Mouse (Mus musculus) liver, embryonic 16.5 days (tissue): ENCODE results near the gene Rab17. TPM values are rescaled to one million over a fixed set of nuclear protein-coding genes. Genes with fewer than 3 reads are reported as not detected.

Experiments used
- ATAC-seq: fragments of 200-750 bp; cut with Nextera tagmentation; 2 replicates; pipeline ENCODE4 v1.8.0; 2017; ENCODE audit warnings: low read depth, mild to moderate bottlenecking, moderate number of reproducible peaks, moderate library complexity
- H3K27ac ChIP-seq: fragments of 300-500 bp; sonication (generic); 2 replicates; pipeline ENCODE4 v1.5.1; 2014; ENCODE audit warnings: mild to moderate bottlenecking, low read length
- H3K27me3 ChIP-seq: fragments of 300-500 bp; sonication (generic); 2 replicates; pipeline ENCODE4 v1.6.1; 2014; ENCODE audit warnings: low read depth, low read length, mixed read lengths; ENCODE audit not compliant: control insufficient read depth, insufficient read depth
- H3K36me3 ChIP-seq: fragments of 300-500 bp; sonication (generic); 2 replicates; pipeline ENCODE4 v1.6.1; 2014; ENCODE audit warnings: mild to moderate bottlenecking; ENCODE audit not compliant: control insufficient read depth, insufficient read depth
- H3K4me1 ChIP-seq: fragments of 300-500 bp; sonication (generic); 2 replicates; pipeline ENCODE4 v1.6.1; 2014; ENCODE audit warnings: low read depth, low read length, mixed read lengths; ENCODE audit not compliant: control insufficient read depth
- H3K4me2 ChIP-seq: fragments of 300-500 bp; sonication (generic); 2 replicates; pipeline ENCODE4 v1.6.1; 2014; ENCODE audit warnings: low read depth, low read length, mixed read lengths
- H3K4me3 ChIP-seq: fragments of 300-500 bp; sonication (generic); 2 replicates; pipeline ENCODE4 v1.5.1; 2014; ENCODE audit warnings: low read depth, mild to moderate bottlenecking, low read length
- H3K9ac ChIP-seq: fragments of 300-500 bp; sonication (generic); 2 replicates; pipeline ENCODE4 v1.6.1; 2014; ENCODE audit warnings: low read depth, low read length
- H3K9me3 ChIP-seq: fragments of 300-500 bp; sonication (generic); replicated peaks from 2 replicates; pipeline ENCODE4 v1.6.1; 2016; ENCODE audit warnings: low read length; ENCODE audit not compliant: control insufficient read depth
- WGBS: fragments of 180-500 bp; shearing (Covaris S2); extraction: QIAGEN DNeasy Blood & Tissue Kit; methylation state at CpG from one replicate; pipeline ENCODE4 v1.1.7; 2014; ENCODE audit not compliant: insufficient replicate concordance; 5-methylcytosine and 5-hydroxymethylcytosine counted together
- polyA plus RNA-seq: library from polyadenylated mRNA; unstranded; fragments of >200 nt; fragmentation: Nextera tagmentation; extraction: Ambion mirVana; gene quantifications from 2 replicates; pipeline ENCODE4 v1.2.1, GENCODE M21; 2015

The Rab17 gene
- polyA plus RNA-seq, 1 experiment from 2014 or later = 7.4 TPM

- Histone ChIP-seq H3K4me3 (no peak overlapping the region), H3K27ac (no peak overlapping the region), H3K4me2 (no peak overlapping the region; the same call in 1 of the 2 replicates), H3K9me3 (no peaks in the 10 kb centered on the region), H3K4me1 (no peaks in the 10 kb centered on the region), H3K36me3 (no peaks in the 10 kb centered on the region), H3K9ac (no peak overlapping the region), H3K27me3 (no peaks in the 10 kb centered on the region)
- no peak for ATAC-seq
- WGBS = 38% methylated on average over 17 of the region's 17 CpGs
Observed at GRCm38 (mm10) chr1:90909631-90910152, 59.8 kb downstream of the Rab17 start.

- no peak overlapping the region for H3K27ac ChIP-seq
- no peaks in the 10 kb centered on the region for H3K27me3 ChIP-seq
- H3K4me3 ChIP-seq = no peak overlapping the region
- H3K9ac ChIP-seq = no peak overlapping the region
- no peaks in the 10 kb centered on the region for H3K9me3 ChIP-seq
- ATAC-seq = no peak
- no peaks in the 10 kb centered on the region for H3K36me3 ChIP-seq
- H3K4me2 ChIP-seq = no peak overlapping the region
- no peaks in the 10 kb centered on the region for H3K4me1 ChIP-seq
Observed at GRCm38 (mm10) chr1:90909161-90909560, 60.3 kb downstream of the Rab17 start.

Other genes with a start within 250 kb of the Rab17 start
- 4.0 and 6.8 TPM in 2 replicates for gene Col6a3, start 125.7 kb downstream of the Rab17 start, polyA plus RNA-seq
- gene Mlph, start 54.6 kb downstream of the Rab17 start, polyA plus RNA-seq = 0.05 TPM in 1 of 2 replicates, not detected in the other
- gene Prlh, start 16.6 kb downstream of the Rab17 start, polyA plus RNA-seq = not detected in 2 replicates
- gene Lrrfip1, start 29.1 kb upstream of the Rab17 start, polyA plus RNA-seq = 16.1 and 20.5 TPM in 2 replicates
- gene Rbm44, start 175.4 kb upstream of the Rab17 start, polyA plus RNA-seq = 0.63 and 0.96 TPM in 2 replicates
- gene Ramp1, start 210.2 kb upstream of the Rab17 start, polyA plus RNA-seq = 4.9 and 5.2 TPM in 2 replicates